In the genomic region with DNA sequence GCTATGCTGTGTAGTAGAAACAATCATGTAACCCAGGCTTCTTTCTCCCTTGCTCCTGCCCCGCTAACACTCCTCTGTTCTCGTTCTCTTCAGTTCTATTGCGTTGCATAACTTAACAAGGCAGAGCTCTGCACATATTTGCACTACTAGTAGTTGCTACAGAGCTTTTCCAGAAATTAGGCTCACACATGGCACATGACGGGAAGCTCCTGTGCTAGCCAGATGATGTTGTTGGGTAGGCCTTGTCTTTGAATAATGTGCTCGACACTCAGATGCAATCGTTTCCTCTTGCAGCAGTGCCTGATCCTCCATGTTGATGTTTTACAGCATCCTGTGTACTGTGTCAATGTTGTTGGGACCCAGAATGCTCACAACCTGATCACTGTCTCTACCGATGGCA, we compare ENCODE assay signal across 17 mouse cellular contexts.
"Had no signal": no experiment of that assay in that cellular context is flagged by ENCODE, and none has a peak within 500 bp of the region (broad histone marks: within the 10 kb centered on the region; RNA-seq: fewer than 3 reads in every experiment).

No protein-coding gene starts in this region.

- H3K27ac ChIP-seq: liver, embryonic 13.5 days; lung, embryonic 15.5 days; macrophage; midbrain, embryonic 15.5 days; neural tube, embryonic 12.5 days had no signal

- DNase-seq: kidney, adult 8-10 months; kidney, postnatal 25 days; liver; liver, embryonic 13.5 days; liver, postnatal 0 days; lung, postnatal 14 days; retina, postnatal 1 day; right cerebral cortex, postnatal 4 days; spleen, adult 18-20 months; thymus, adult 2 months; thymus, postnatal 25 days had no signal

- ATAC-seq: intestine, postnatal 0 days; liver, postnatal 0 days; midbrain, embryonic 15.5 days had no signal

- H3K4me3 ChIP-seq: liver, embryonic 13.5 days; lung, embryonic 15.5 days; megakaryocyte, embryonic 14.5 days; midbrain, embryonic 15.5 days; neural tube, embryonic 12.5 days had no signal
